Mouse (Mus musculus) lung, postnatal 0 days (tissue): ENCODE results near the gene Cdpf1.
A peak's percentile ranks its signal among the peaks of the same experiment; 100 is the strongest.

Experiments used
- CTCF ChIP-seq: IDR thresholded peaks from 2 replicates; pipeline ENCODE4 v1.5.1; 2016; ENCODE audit warnings: antibody characterized with exemption, mild to moderate bottlenecking
- EP300 ChIP-seq: IDR thresholded peaks from 2 replicates; pipeline ENCODE4 v1.6.1; 2016; ENCODE audit warnings: antibody characterized with exemption, mild to moderate bottlenecking, control low read depth

- TF ChIP-seq CTCF = peak; percentile 41
- no peak for TF ChIP-seq EP300
These were observed 40.3 kb upstream of the Cdpf1 start for GRCm38 (mm10) chr15:85851656-85852392.
